23 mouse cellular contexts compared by ENCODE assay signal in genomic region chr3:127958919-127959684, GRCm38 (mm10).
A peak's percentile ranks its signal among the peaks of the same experiment; 100 is the strongest.
DNase-seq lines count a peak whose midpoint lies in the region; ATAC-seq and TF ChIP-seq lines count a peak whose summit lies in the region.
"Had no signal": no experiment of that assay in that cellular context is flagged by ENCODE, and none has a peak within 500 bp of the region (broad histone marks: within the 10 kb centered on the region; RNA-seq: fewer than 3 reads in every experiment).

No protein-coding gene starts in this region.

- peak; percentile 56; the same call in 1 of the 2 replicates for ATAC-seq in hindbrain, postnatal 0 days
- ATAC-seq in hindbrain, embryonic 11.5 days (ENCODE audit: low FRiP score): no peak
- peak; percentile 90 for ATAC-seq in forebrain, embryonic 13.5 days
- no peak for ATAC-seq in midbrain, embryonic 14.5 days (ENCODE audit: low FRiP score, low TSS enrichment)
- no peak for ATAC-seq in CD4-positive, CD25-positive, alpha-beta regulatory T cell, adult 4 months
- ATAC-seq: activated CD4-positive, CD25-positive, alpha-beta regulatory T cell, adult 4 months; liver, postnatal 0 days; lung, postnatal 0 days had no signal

- no peak overlapping the region for H3K27ac ChIP-seq in hindbrain, postnatal 0 days
- no peak overlapping the region for H3K27ac ChIP-seq in hindbrain, embryonic 11.5 days (ENCODE audit: low read depth, low read length)
- H3K27ac ChIP-seq in forebrain, embryonic 13.5 days: peak overlapping the region; percentile 14
- H3K27ac ChIP-seq in midbrain, embryonic 14.5 days (replicated peaks; ENCODE audit: low read depth, low read length): no peak overlapping the region
- H3K27ac ChIP-seq: embryonic facial prominence, embryonic 13.5 days; gastrocnemius, adult 2 months; heart, embryonic 10.5 days; layer of hippocampus, adult 2 months; limb, embryonic 12.5 days had no signal

- WGBS in hindbrain, postnatal 0 days: 37% methylated on average over 13 of the region's 13 CpGs
- 52% methylated on average over 13 of the region's 13 CpGs for WGBS in hindbrain, embryonic 11.5 days
- WGBS in forebrain, embryonic 13.5 days: 6% methylated on average over 13 of the region's 13 CpGs
- 11% methylated on average over 13 of the region's 13 CpGs for WGBS in midbrain, embryonic 14.5 days

- H3K27me3 ChIP-seq in hindbrain, postnatal 0 days (ENCODE audit: insufficient read depth, low read length): no peaks in the 10 kb centered on the region
- H3K27me3 ChIP-seq in hindbrain, embryonic 11.5 days (ENCODE audit: control insufficient read depth, insufficient read depth, low read length): no peaks in the 10 kb centered on the region
- H3K27me3 ChIP-seq in forebrain, embryonic 13.5 days: no peaks in the 10 kb centered on the region
- no peaks in the 10 kb centered on the region for H3K27me3 ChIP-seq in midbrain, embryonic 14.5 days (ENCODE audit: control insufficient read depth, insufficient read depth, low read length)
- H3K27me3 ChIP-seq: embryonic facial prominence, embryonic 13.5 days; limb, embryonic 12.5 days had no signal

- peak; percentile 35 for DNase-seq in hindbrain, postnatal 0 days (ENCODE audit: low spot score)
- no peak for DNase-seq in hindbrain, embryonic 11.5 days (ENCODE audit: low spot score)
- peak; percentile 76 for DNase-seq in brain, embryonic 14.5 days (ENCODE audit: low read depth)
- DNase-seq in midbrain, embryonic 14.5 days: peak; percentile 21
- DNase-seq in cerebellum, postnatal 25 days: no peak
- DNase-seq: adrenal gland, postnatal 25 days; cerebellum, adult 9-10 months; gastrocnemius, adult 2 months; heart, postnatal 4 days; kidney, postnatal 25 days; liver, postnatal 0 days; right cerebral cortex, postnatal 25 days; spleen, adult 18-20 months had no signal

- no peak for TF ChIP-seq POLR2A in brain, embryonic 14.5 days (IDR thresholded peaks at IDR 0.05; ENCODE audit: borderline replicate concordance, extremely low read depth, insufficient read depth, insufficient read length, poor library complexity, severe bottlenecking)

- no peak overlapping the region for H3K4me2 ChIP-seq in hindbrain, postnatal 0 days (ENCODE audit: low read depth, low read length)
- no peak overlapping the region for H3K4me2 ChIP-seq in hindbrain, embryonic 11.5 days (replicated peaks; ENCODE audit: low read depth, low read length)
- 0 out of 2 replicates have a peak overlapping the region, but pooled peaks have one; percentile 16 for H3K4me2 ChIP-seq in forebrain, embryonic 13.5 days
- no peak overlapping the region for H3K4me2 ChIP-seq in midbrain, embryonic 14.5 days (ENCODE audit: low read length)
- H3K4me2 ChIP-seq: embryonic facial prominence, embryonic 13.5 days; limb, embryonic 12.5 days; liver, embryonic 11.5 days had no signal

- no peak overlapping the region for H3K4me3 ChIP-seq in hindbrain, postnatal 0 days (ENCODE audit: low read length)
- H3K4me3 ChIP-seq in hindbrain, embryonic 11.5 days (ENCODE audit: low read depth, low read length): no peak overlapping the region
- no peak overlapping the region for H3K4me3 ChIP-seq in forebrain, embryonic 13.5 days
- no peak overlapping the region for H3K4me3 ChIP-seq in midbrain, embryonic 14.5 days (replicated peaks; ENCODE audit: low read depth, low read length)
- H3K4me3 ChIP-seq: embryonic facial prominence, embryonic 13.5 days; erythroblast, embryonic 14.5 days; gastrocnemius, adult 2 months; heart, embryonic 10.5 days; layer of hippocampus, adult 2 months; limb, embryonic 12.5 days had no signal

- TF ChIP-seq CTCF in hindbrain, postnatal 0 days (IDR thresholded peaks at IDR 0.05; ENCODE audit: low read depth): no peak
- no peak for TF ChIP-seq CTCF in brain, embryonic 14.5 days (IDR thresholded peaks at IDR 0.05; ENCODE audit: borderline replicate concordance, extremely low read depth, insufficient read depth, insufficient read length)

- no peak overlapping the region for H3K9ac ChIP-seq in hindbrain, postnatal 0 days (replicated peaks; ENCODE audit: low read length)
- H3K9ac ChIP-seq in hindbrain, embryonic 11.5 days (ENCODE audit: low read depth, low read length): no peak overlapping the region
- H3K9ac ChIP-seq in forebrain, embryonic 13.5 days: no peak overlapping the region
- H3K9ac ChIP-seq in midbrain, embryonic 14.5 days (replicated peaks; ENCODE audit: low read length): no peak overlapping the region
- H3K9ac ChIP-seq: embryonic facial prominence, embryonic 13.5 days; limb, embryonic 12.5 days; liver, postnatal 0 days had no signal

- H3K9me3 ChIP-seq in hindbrain, postnatal 0 days (ENCODE audit: low read length): no peaks in the 10 kb centered on the region
- no peaks in the 10 kb centered on the region for H3K9me3 ChIP-seq in hindbrain, embryonic 11.5 days (ENCODE audit: control insufficient read depth, low read length)
- H3K9me3 ChIP-seq in forebrain, embryonic 13.5 days (replicated peaks): no peaks in the 10 kb centered on the region
- no peaks in the 10 kb centered on the region for H3K9me3 ChIP-seq in midbrain, embryonic 14.5 days (ENCODE audit: control insufficient read depth, low read length)
- H3K9me3 ChIP-seq: embryonic facial prominence, embryonic 13.5 days; heart, embryonic 10.5 days; limb, embryonic 12.5 days had no signal

- H3K4me1 ChIP-seq in hindbrain, postnatal 0 days (ENCODE audit: insufficient read depth, low read length): no peaks in the 10 kb centered on the region
- no peaks in the 10 kb centered on the region for H3K4me1 ChIP-seq in hindbrain, embryonic 11.5 days (replicated peaks; ENCODE audit: control insufficient read depth, insufficient read depth, low read length)
- H3K4me1 ChIP-seq in forebrain, embryonic 13.5 days: peaks cover 7% of the 10 kb centered on the region
- no peaks in the 10 kb centered on the region for H3K4me1 ChIP-seq in midbrain, embryonic 14.5 days (ENCODE audit: control insufficient read depth, insufficient read depth, low read length)
- H3K4me1 ChIP-seq: embryonic facial prominence, embryonic 13.5 days; heart, embryonic 10.5 days; limb, embryonic 12.5 days had no signal

- no peaks in the 10 kb centered on the region for H3K36me3 ChIP-seq in hindbrain, postnatal 0 days (ENCODE audit: insufficient read depth, low read length)
- no peaks in the 10 kb centered on the region for H3K36me3 ChIP-seq in hindbrain, embryonic 11.5 days (ENCODE audit: control insufficient read depth, insufficient read depth, low read length)
- H3K36me3 ChIP-seq in forebrain, embryonic 13.5 days (ENCODE audit: poor library complexity, severe bottlenecking): no peaks in the 10 kb centered on the region
- H3K36me3 ChIP-seq in midbrain, embryonic 14.5 days (ENCODE audit: control insufficient read depth, insufficient read depth, low read length): no peaks in the 10 kb centered on the region
- H3K36me3 ChIP-seq: embryonic facial prominence, embryonic 13.5 days; heart, embryonic 10.5 days; limb, embryonic 12.5 days had no signal

Comparison
In these comparisons a context has a peak if more than half of its experiments do, and no peak if none do; other contexts are left out.
1. ATAC-seq: peak in hindbrain, postnatal 0 days (single experiment) and forebrain, embryonic 13.5 days (single experiment); none in hindbrain, embryonic 11.5 days (single experiment), midbrain, embryonic 14.5 days (single experiment) and CD4-positive, CD25-positive, alpha-beta regulatory T cell, adult 4 months (single experiment).
2. DNase-seq: peak in hindbrain, postnatal 0 days (single experiment), brain, embryonic 14.5 days (single experiment) and midbrain, embryonic 14.5 days (single experiment); none in hindbrain, embryonic 11.5 days (single experiment) and cerebellum, postnatal 25 days (0 of 2).